Mouse (Mus musculus) limb, embryonic 15.5 days (tissue): Measurements from ENCODE around the gene Mef2d. TPM values are rescaled to one million over a fixed set of nuclear protein-coding genes. Genes with fewer than 3 reads are reported as not detected.
"Not testable (repeated sequence)": the region's sequence is repeated elsewhere in the genome, so short reads cannot be mapped to it uniquely, and the experiment has no call there.

Experiments used
- ATAC-seq: fragments of 200-750 bp; cut with Nextera tagmentation; 2 replicates; pipeline ENCODE4 v1.8.0; 2017; ENCODE audit warnings: low read depth, moderate TSS enrichment; ENCODE audit not compliant: insufficient number of reproducible peaks, low FRiP score, low TSS enrichment
- H3K27ac ChIP-seq: fragments of 300-500 bp; sonication (generic); 2 replicates; pipeline ENCODE4 v1.5.1; 2015; ENCODE audit warnings: moderate library complexity, mild to moderate bottlenecking, inconsistent platforms
- H3K27me3 ChIP-seq: fragments of 300-500 bp; sonication (generic); 2 replicates; pipeline ENCODE4 v1.6.1; 2015; ENCODE audit warnings: inconsistent platforms
- H3K36me3 ChIP-seq: fragments of 300-500 bp; sonication (generic); 2 replicates; pipeline ENCODE4 v1.6.1; 2015; ENCODE audit warnings: inconsistent platforms
- H3K4me1 ChIP-seq: fragments of 300-500 bp; sonication (generic); 2 replicates; pipeline ENCODE4 v1.6.1; 2015; ENCODE audit warnings: inconsistent platforms
- H3K4me2 ChIP-seq: fragments of 300-500 bp; sonication (generic); 2 replicates; pipeline ENCODE4 v1.6.1; 2015; ENCODE audit warnings: mild to moderate bottlenecking, inconsistent platforms
- H3K4me3 ChIP-seq: fragments of 300-500 bp; sonication (generic); 2 replicates; pipeline ENCODE4 v1.5.1; 2015; ENCODE audit warnings: mild to moderate bottlenecking, inconsistent platforms
- H3K9ac ChIP-seq: fragments of 300-500 bp; sonication (generic); 2 replicates; pipeline ENCODE4 v1.6.1; 2015; ENCODE audit warnings: inconsistent platforms
- H3K9me3 ChIP-seq: fragments of 300-500 bp; sonication (generic); 2 replicates; pipeline ENCODE4 v1.6.1; 2016; ENCODE audit warnings: inconsistent platforms
- WGBS: fragments of 180-500 bp; shearing (Covaris S2); methylation state at CpG from one replicate; pipeline ENCODE4 v1.1.7; 2015; 5-methylcytosine and 5-hydroxymethylcytosine counted together
- polyA plus RNA-seq: library from polyadenylated mRNA; unstranded; fragments of >200 nt; fragmentation: Nextera tagmentation; extraction: Ambion mirVana; gene quantifications from 2 replicates; pipeline ENCODE4 v1.2.1, GENCODE M21; 2015

The Mef2d gene
- polyA plus RNA-seq, 1 experiment from 2014 or later: 23.3 TPM

DNA sequence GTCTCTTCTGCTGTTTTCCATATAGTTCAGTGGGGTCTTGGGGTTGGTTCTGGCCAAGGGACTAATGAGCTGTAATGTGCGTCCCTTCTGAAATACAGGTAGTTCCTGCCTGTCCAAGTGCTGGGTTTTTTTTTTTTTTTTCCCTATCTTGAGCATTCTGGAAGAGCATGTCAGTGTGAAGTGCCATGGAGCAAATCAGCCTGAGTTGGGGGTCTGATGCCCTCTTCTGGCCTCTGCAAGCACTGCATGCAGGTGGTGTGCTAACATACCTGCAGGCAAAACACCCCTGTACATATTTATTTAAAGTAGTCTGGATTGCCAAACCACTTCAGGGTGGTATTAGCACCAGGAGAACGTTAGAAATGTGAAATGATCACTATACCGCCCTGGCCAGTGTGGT is 31.2 kb downstream of the Mef2d start:
- Histone ChIP-seq H3K36me3 (peaks cover 53% of the 10 kb centered on the region), H3K4me1 (peaks cover 7% of the 10 kb centered on the region; the same call in 1 of the 2 replicates), H3K4me2 (no peak overlapping the region), H3K27me3 (no peaks in the 10 kb centered on the region), H3K9ac (no peak overlapping the region), H3K4me3 (no peak overlapping the region), H3K9me3 (no peaks in the 10 kb centered on the region), H3K27ac (no peak overlapping the region)
- WGBS: 56% methylated on average over 3 of the region's 3 CpGs
- no peak for ATAC-seq

DNA sequence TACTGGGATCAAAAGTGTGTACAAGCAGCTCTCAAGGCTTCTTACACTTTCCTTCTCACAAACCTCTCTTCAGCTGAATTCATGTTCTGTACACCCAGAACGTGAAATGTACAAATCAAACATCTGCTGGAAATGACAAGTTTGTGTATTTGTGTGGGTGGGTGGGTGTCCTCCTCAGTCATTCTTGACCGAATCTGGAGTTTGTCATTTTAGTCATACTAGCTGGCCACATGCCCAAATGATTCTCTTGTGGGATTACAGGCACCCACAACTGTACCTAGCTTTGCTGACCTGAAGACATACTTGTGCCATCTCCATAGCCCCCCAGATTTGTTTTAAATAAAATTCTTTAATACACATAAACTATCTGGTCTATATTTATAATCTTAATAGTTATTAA is 32.7 kb downstream of the Mef2d start:
- 74% methylated on average over 2 of the region's 2 CpGs for WGBS
- no peaks in the 10 kb centered on the region for H3K9me3 ChIP-seq
- H3K27me3 ChIP-seq: no peaks in the 10 kb centered on the region
- no peak overlapping the region for H3K4me3 ChIP-seq
- no peak overlapping the region for H3K9ac ChIP-seq
- no peak overlapping the region for H3K27ac ChIP-seq
- peaks cover 7% of the 10 kb centered on the region; the same call in 1 of the 2 replicates for H3K4me1 ChIP-seq
- no peak for ATAC-seq
- peaks cover 38% of the 10 kb centered on the region for H3K36me3 ChIP-seq
- no peak overlapping the region for H3K4me2 ChIP-seq

DNA sequence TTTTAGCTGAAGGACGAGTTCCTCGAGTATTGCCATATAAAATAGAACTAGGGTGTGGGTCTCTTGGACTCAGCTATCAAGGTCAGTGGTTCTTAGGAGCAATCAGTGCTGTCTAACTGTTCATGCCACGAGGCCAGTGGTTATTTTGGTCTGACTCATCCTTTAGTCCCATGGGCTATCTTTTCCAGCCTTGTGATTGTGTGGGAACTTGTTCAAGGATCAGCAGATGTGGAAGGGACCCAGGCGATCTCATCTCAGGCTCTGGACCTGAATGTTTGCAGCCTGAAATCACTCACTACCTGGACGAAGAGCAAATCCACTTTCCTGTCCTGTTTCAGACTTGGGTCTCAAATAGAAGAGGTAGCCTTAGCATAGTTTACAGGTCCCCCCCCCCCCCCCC is 34.9 kb downstream of the Mef2d start:
- H3K27me3 ChIP-seq: peaks cover 7% of the 10 kb centered on the region
- H3K27ac ChIP-seq: peak overlapping the region; percentile 98
- peak overlapping the region; percentile 50; the same call in 1 of the 2 replicates for H3K9ac ChIP-seq
- H3K4me1 ChIP-seq: peaks cover 7% of the 10 kb centered on the region; the same call in 1 of the 2 replicates
- peak overlapping the region; percentile 48 for H3K4me2 ChIP-seq
- H3K9me3 ChIP-seq: no peaks in the 10 kb centered on the region
- no peak for ATAC-seq
- WGBS: 57% methylated on average over 5 of the region's 5 CpGs
- H3K4me3 ChIP-seq: peak overlapping the region; percentile 62
- H3K36me3 ChIP-seq: peaks cover 16% of the 10 kb centered on the region

DNA sequence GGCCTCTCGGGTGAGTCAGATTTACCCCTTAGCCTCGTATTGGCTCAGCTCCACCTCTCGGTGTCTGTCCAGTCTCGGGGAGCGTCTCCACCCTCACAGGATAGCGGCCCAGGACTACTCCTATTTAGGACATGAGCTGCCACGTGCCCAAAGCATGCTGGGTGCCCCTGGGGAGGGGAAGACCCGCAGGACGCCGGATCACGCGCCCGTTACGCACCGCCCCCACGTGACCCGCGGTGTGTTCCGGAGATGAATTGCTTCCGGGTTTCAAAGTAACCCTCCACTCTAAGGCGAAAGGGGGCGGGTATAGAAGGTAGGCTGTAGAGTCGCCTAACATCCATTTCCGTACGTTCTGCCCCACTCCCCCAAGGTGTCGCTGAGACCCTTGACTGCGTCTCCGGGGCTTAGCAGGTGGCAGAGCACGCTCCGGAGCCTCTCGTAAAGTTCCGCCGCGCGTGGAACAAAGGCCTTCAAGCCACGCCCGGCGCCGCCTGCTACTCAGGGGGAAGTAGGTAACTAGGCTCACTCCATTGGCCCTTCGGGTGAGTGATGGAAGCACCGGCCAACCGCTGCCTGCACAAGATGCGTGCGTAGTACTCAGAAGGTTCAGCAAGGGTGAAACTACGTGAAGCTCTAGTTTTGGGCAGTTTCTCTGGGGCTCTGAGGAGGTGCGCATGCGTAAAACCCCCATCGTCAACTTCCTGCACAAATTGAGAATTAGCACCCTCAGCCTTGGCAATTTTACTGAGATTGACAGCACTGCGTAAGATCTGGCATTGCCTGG is 35.6 kb downstream of the Mef2d start:
- peaks cover 11% of the 10 kb centered on the region for H3K36me3 ChIP-seq
- H3K9ac ChIP-seq: peak overlapping the region; percentile 50
- peak overlapping the region; percentile 98 for H3K27ac ChIP-seq
- H3K4me3 ChIP-seq: peak overlapping the region; percentile 62
- H3K27me3 ChIP-seq: peaks cover 7% of the 10 kb centered on the region
- ATAC-seq: peak; percentile 100
- H3K4me2 ChIP-seq: peak overlapping the region; percentile 48
- WGBS: under 1% methylated on average over 49 of the region's 49 CpGs
- H3K9me3 ChIP-seq: no peaks in the 10 kb centered on the region
- H3K4me1 ChIP-seq: peaks cover 7% of the 10 kb centered on the region; the same call in 1 of the 2 replicates

DNA sequence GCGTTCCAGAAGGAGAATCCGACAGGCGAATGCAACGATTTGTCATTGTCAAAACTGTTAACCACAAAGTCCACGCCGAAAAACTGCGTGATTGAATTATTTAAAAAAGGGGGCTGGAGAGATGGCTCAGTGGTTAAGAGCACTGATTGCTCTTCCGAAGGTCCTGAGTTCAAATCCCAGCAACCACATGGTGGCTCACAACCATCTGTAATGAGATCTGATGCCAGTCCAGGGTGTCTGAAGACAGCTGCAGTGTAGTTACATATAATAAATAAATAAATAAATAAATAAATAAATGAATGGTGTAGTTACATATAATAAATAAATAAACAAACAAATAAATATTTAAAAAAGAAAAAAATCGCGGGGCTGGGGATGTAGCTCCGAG is 36.2 kb downstream of the Mef2d start:
- not testable (repeated sequence) for ATAC-seq, H3K9me3 ChIP-seq, H3K36me3 ChIP-seq, H3K4me1 ChIP-seq, H3K9ac ChIP-seq, H3K27me3 ChIP-seq
- Histone ChIP-seq H3K4me3 (peak overlapping the region; percentile 62), H3K4me2 (peak overlapping the region; percentile 48), H3K27ac (peak overlapping the region; percentile 98)
- 33% methylated on average over 11 of the region's 11 CpGs for WGBS

DNA sequence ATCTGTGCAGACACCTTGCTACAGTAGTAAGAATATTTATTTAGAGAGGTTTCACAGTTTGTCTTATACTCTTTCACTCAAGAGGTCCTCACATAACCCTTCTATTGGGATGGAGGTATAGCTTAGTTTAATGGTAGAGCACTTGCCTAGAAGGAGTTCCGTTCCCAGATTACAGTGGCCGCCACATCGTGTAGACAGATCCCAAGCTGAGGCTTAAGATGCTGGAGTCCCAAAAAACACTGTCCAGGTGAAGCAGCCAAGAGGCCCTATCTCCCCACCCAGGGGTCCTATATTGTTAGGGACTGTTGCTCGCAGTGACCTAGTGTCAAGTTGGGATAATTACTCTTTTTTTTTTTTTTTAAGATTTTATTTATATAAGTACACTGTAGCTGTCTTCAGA is 36.8 kb downstream of the Mef2d start:
- Histone ChIP-seq H3K27ac (no peak overlapping the region), H3K27me3 (peaks cover 7% of the 10 kb centered on the region), H3K9ac (no peak overlapping the region), H3K4me3 (no peak overlapping the region), H3K4me2 (no peak overlapping the region), H3K36me3 (no peaks in the 10 kb centered on the region), H3K9me3 (no peaks in the 10 kb centered on the region), H3K4me1 (peaks cover 7% of the 10 kb centered on the region; the same call in 1 of the 2 replicates)
- no peak for ATAC-seq
- WGBS: 88% methylated on average over 4 of the region's 4 CpGs

DNA sequence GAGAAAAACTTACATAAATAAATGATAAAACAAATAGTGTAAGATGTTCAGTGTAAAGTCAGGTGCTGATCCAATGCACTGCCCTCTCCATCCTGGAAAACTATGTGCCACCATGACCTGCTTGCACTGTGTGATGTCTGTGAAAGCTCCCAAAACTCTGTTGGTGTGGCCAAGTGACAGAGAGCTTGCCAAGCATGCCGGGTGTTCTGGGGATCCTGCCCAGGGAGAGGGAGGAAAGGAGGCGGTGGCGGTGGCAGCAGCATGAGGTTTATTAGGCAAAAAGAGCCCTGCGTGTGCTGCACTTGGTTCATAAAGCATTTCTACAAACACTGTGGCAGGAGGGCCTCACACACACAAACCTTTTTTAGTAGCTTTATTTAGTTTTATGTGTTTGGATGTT is 39.2 kb downstream of the Mef2d start:
- no peak for ATAC-seq
- no peak overlapping the region for H3K4me2 ChIP-seq
- H3K4me3 ChIP-seq: no peak overlapping the region
- H3K36me3 ChIP-seq: no peaks in the 10 kb centered on the region
- no peak overlapping the region for H3K9ac ChIP-seq
- 56% methylated on average over 4 of the region's 4 CpGs for WGBS
- H3K9me3 ChIP-seq: no peaks in the 10 kb centered on the region
- H3K27ac ChIP-seq: no peak overlapping the region
- peaks cover 7% of the 10 kb centered on the region; the same call in 1 of the 2 replicates for H3K4me1 ChIP-seq
- H3K27me3 ChIP-seq: peaks cover 11% of the 10 kb centered on the region

DNA sequence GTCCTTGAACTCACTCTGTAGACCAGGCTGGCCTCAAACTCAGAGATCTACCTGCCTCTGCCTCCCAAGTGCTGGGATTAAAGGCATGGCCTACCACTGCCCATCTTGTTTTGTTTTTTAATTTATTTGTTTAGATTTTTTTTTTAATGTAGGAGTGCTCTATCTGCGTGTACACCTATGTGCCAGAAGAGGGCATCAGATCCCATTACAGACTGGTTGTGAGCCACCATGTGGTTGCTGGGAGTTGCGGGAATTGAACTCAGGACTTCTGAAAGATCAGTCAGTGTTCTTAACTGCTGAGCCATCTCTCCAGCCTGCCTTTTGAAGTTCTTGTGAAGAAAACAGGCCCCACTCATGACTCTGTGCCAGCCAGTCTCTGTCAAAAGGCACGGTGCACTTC is 44.3 kb downstream of the Mef2d start:
- Histone ChIP-seq H3K27me3 (peaks cover 13% of the 10 kb centered on the region), H3K9ac (no peak overlapping the region), H3K4me1 (no peaks in the 10 kb centered on the region), H3K27ac (no peak overlapping the region), H3K4me2 (no peak overlapping the region), H3K36me3 (no peaks in the 10 kb centered on the region), H3K9me3 (no peaks in the 10 kb centered on the region), H3K4me3 (no peak overlapping the region)
- 73% methylated on average over 3 of the region's 3 CpGs for WGBS
- no peak for ATAC-seq

DNA sequence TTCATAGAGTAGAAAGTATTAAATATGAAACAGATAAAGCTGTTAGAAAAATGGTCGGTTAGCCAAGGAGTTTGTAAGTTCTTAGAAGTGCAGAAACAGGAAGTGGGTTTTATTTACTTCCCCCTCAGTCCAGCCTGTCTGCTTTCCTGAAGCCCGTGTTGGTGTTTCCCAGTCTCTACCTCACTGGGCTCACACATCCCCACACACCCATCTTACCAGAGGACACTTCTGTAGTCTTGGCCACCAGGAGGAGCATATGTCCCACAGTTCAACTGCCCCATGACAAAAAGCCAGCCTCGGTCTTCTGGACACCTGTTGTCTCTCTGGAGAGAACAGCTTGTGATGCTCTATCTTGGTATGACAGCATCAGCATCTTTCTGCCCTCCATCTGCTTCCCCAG is 49.0 kb downstream of the Mef2d start:
- Histone ChIP-seq H3K36me3 (no peaks in the 10 kb centered on the region), H3K9me3 (no peaks in the 10 kb centered on the region; the same call in 1 of the 2 replicates), H3K27ac (no peak overlapping the region), H3K4me3 (no peak overlapping the region), H3K27me3 (peaks cover 50% of the 10 kb centered on the region), H3K9ac (no peak overlapping the region), H3K4me2 (no peak overlapping the region), H3K4me1 (no peaks in the 10 kb centered on the region)
- no peak for ATAC-seq
- WGBS: 28% methylated on average over 3 of the region's 3 CpGs

DNA sequence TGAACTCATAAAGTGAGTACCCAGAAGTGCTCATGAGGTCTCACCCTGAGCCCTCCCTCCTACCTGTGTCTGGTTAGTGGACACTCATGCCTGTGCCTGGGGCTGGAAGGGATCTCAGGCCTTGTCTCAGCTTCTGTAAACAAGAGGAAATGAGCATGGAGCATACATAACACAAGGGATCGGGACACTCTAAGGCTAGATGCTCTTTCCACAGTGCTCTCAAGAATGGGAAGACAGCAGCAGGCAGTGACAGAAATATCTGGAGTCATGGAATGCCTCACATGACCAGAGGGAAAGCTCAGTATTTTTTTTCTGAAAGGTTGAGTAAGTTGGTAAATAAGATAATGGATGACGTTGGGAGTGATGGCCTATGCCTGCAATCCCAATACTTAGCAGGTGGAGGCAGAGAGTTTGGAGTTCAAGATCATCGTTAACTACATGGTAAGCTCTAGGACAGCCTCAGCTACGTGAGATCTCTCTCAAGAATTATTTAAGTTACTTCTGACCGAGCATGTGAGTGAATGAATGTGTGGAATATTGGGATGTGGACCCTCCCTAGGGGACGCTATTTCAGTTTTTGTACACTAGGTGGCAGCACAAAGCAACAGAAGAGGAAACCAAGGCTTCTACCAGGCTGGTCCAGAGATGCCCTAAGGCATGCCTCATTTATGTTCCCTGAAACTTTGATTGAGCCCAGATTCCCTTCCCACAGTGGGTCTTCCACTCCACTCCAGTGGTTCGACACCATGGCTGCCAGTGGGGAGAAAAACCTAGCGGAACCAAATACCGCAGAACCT is 49.8 kb downstream of the Mef2d start:
- Histone ChIP-seq H3K27me3 (peaks cover 59% of the 10 kb centered on the region), H3K9me3 (no peaks in the 10 kb centered on the region; the same call in 1 of the 2 replicates), H3K4me3 (no peak overlapping the region), H3K9ac (no peak overlapping the region), H3K4me1 (no peaks in the 10 kb centered on the region), H3K27ac (no peak overlapping the region), H3K4me2 (no peak overlapping the region), H3K36me3 (no peaks in the 10 kb centered on the region)
- 33% methylated on average over 9 of the region's 9 CpGs for WGBS
- ATAC-seq: no peak

DNA sequence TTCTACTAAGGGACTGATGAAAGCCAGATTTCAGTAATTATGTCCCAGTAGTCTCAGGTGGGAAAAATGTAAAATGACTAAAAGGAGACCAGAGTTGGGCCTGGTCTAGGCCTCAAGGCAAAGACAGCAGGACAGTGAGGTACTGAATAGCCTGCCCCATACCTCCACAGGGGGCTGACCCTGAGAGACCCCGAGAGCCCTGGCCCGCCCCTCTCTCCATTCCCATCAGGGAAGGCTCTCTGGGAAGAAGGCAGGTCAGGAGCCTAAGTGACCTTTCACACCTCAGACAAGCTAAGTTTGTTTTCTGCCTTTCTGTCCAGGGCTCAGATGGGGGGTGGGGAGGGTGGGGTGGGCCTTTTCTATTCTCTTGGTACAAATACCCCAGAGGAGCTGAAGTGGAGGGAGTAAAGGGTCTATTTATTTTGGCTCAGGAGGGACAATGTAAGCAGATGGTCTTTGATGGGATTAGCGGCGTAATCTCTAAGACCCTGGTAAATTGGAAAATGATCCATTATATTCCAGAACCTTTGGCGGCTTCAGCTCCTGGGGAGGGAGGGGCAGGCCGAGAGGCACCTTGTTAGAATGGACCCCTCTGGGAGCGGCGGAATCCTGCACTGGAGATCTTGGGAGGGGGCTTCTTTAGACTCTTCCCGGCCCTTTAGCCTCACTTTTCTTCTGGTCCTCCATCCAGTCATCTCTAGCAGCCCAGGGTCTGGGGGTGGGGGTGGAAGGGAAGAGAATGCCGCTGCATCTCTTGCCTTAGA is 55.8 kb downstream of the Mef2d start:
- Histone ChIP-seq H3K4me3 (no peak overlapping the region), H3K4me2 (no peak overlapping the region), H3K9me3 (no peaks in the 10 kb centered on the region; the same call in 1 of the 2 replicates), H3K27me3 (peaks cover 94% of the 10 kb centered on the region), H3K4me1 (peaks cover 11% of the 10 kb centered on the region), H3K9ac (no peak overlapping the region), H3K27ac (no peak overlapping the region), H3K36me3 (no peaks in the 10 kb centered on the region)
- ATAC-seq: no peak
- 12% methylated on average over 10 of the region's 10 CpGs for WGBS
